Mouse (Mus musculus) CD4-positive naive resting alpha-beta T cell, adult 57 days (primary cell): Measurements from ENCODE around the gene Kdsr. TPM values are rescaled to one million over a fixed set of nuclear protein-coding genes. Genes with fewer than 3 reads are reported as not detected.

Experiments used
- total RNA-seq: library from RNA; stranded (reverse); gene quantifications from one replicate; pipeline ENCODE4 v1.2.4, GENCODE M21; 2023

The Kdsr gene
- 45.8 TPM for total RNA-seq

GRCm38 (mm10) chr1:106759572-106760435, at the start of gene Kdsr:
Gene Kdsr (minus strand): TSS chr1:106759727.

DNA sequence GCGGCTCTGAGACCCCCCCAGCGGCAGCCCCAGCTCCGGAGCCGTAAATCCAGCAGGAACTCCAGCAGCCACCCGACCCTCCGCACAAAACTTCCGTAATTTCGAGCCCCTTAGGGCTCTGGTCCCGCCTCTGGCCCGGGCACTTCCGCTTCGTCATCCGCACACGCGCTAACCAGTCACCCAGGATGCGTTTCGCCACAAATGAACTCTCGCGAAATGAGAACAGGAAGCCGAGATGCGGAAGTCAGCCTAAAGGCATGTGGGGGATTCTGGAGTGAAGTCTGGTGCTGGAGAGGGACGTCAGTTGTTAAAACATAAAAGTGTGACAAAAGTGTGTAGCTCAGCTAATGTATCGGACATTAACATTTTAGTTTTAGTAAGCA, 37.0 kb upstream of the Kdsr start, which contains the start of gene Vps4b:
Gene Vps4b, minus strand, starts transcription at position 187 of the 383 bp plus-strand sequence.

DNA sequence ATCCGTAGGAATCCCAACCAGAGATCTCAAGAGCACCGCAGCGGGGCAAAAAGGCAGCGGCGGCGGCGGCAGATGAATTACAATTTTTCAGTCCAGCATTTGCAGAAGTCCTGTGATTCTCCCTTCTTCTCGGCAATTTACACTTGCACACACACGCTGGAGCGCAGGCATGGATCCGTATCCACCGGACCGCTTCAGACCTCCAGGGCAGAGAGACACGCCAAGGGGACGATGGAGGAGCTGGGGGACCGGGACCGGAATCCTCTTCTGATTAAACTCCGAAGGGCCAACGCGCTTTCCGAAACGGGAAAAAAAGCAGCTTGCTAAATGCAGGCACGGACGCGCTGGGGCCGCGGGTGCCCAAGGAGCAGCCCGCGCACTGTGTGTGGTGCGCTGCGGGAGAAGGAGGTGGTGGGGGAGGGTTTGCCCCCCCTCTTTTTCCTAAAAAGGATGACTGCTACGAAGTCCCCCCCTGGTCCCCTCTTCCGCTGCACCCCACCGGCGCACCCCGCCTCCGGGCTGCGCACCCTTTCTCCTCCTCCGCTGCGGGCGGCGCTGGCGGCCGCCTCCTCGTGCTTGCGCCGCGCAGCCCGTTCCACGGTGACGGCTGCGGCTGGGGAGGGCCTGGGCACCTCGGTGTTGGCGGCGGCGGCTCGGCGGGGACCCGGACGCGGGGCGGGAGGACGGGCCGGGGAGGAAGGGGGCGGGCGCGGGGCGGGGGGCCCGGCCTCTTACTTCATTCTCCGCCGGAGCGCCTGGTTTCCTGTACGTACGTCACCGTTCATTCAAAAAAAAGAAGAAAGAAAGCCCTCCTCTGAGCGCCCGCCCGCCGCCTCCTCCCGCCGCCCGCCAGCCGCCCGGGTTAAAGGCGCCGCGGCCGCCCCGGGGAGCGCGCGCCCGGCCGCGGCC, 45.7 kb downstream of the Kdsr start, which contains the start of gene Bcl2:
Gene Bcl2, minus strand, starts transcription at position 654 of the 909 bp plus-strand sequence.

Other genes with a start within 250 kb of the Kdsr start
- gene Bcl2, start 45.5 kb downstream of the Kdsr start, total RNA-seq: 182 TPM
- gene Vps4b, start 37.0 kb upstream of the Kdsr start, total RNA-seq: 121 TPM
- not detected for gene Serpinb5, start 101.4 kb upstream of the Kdsr start, total RNA-seq
- gene Serpinb12, start 174.7 kb upstream of the Kdsr start, total RNA-seq: not detected
- not detected for gene Serpinb13, start 221.3 kb upstream of the Kdsr start, total RNA-seq